Mouse (Mus musculus): ENCODE measurements around the gene Aplp2. TPM values are rescaled to one million over a fixed set of nuclear protein-coding genes. Genes with fewer than 3 reads are reported as not detected.

The Aplp2 gene
- polyA plus RNA-seq, 1 experiment, result 1,017 TPM

DNA sequence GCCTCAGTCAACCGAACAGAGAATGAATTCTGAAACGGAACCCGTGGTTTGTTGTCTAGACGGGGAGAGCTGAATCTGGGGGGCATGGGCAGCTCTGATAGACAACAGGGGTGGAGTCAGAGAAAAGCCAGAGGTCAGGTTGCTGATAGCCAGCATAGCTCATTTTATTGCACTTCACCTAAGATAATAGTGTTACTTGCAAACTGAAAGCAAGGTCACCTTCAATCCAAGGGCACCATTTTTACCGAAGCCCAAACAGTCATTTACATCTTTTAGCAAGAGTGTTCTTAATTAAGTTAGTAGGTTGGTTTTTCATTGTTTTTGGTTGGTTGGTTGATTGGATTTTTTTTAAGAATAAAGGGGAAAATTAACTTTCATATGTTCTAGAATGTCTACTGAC is 92.2 kb downstream of the Aplp2 start:
- WGBS, result 42% methylated on average over 5 of the region's 5 CpGs
- H3K27me3 ChIP-seq (ENCODE audit: control insufficient read depth, insufficient read depth, low read length), result no peaks in the 10 kb centered on the region
- H3K4me3 ChIP-seq (replicated peaks; ENCODE audit: insufficient read depth, low read depth, low read length), result no peak overlapping the region
- H3K27ac ChIP-seq (ENCODE audit: insufficient read depth, low read length), result no peak overlapping the region
- no peak for TF ChIP-seq POLR2A (IDR thresholded peaks at IDR 0.05; ENCODE audit: borderline replicate concordance, insufficient read depth, low read length)
- no peak for TF ChIP-seq CTCF (IDR thresholded peaks at IDR 0.05; ENCODE audit: borderline replicate concordance, insufficient read depth, low read depth, low read length)
- DNase-seq, result no peak
- no peaks in the 10 kb centered on the region for H3K4me1 ChIP-seq (ENCODE audit: control insufficient read depth, insufficient read depth, low read length)

- Histone ChIP-seq H3K4me1 (ENCODE audit: control insufficient read depth, insufficient read depth, low read length) (no peaks in the 10 kb centered on the region), H3K27ac (ENCODE audit: insufficient read depth, low read length) (no peak overlapping the region), H3K27me3 (ENCODE audit: control insufficient read depth, insufficient read depth, low read length) (no peaks in the 10 kb centered on the region), H3K4me3 (replicated peaks; ENCODE audit: insufficient read depth, low read depth, low read length) (no peak overlapping the region)
- 37% methylated on average over 11 of the region's 11 CpGs for WGBS
- DNase-seq, result no peak
- TF ChIP-seq CTCF (IDR thresholded peaks at IDR 0.05; ENCODE audit: borderline replicate concordance, insufficient read depth, low read depth, low read length) (no peak), POLR2A (IDR thresholded peaks at IDR 0.05; ENCODE audit: borderline replicate concordance, insufficient read depth, low read length) (no peak)
These were observed 92.9 kb downstream of the Aplp2 start for GRCm38 (mm10) chr9:31118520-31119298.

- H3K27ac ChIP-seq (ENCODE audit: insufficient read depth, low read length), result no peak overlapping the region
- no peak for TF ChIP-seq CTCF (IDR thresholded peaks at IDR 0.05; ENCODE audit: borderline replicate concordance, insufficient read depth, low read depth, low read length)
- no peak for TF ChIP-seq POLR2A (IDR thresholded peaks at IDR 0.05; ENCODE audit: borderline replicate concordance, insufficient read depth, low read length)
- no peak for DNase-seq
- 91% methylated on average over 6 of the region's 6 CpGs for WGBS
- no peaks in the 10 kb centered on the region for H3K4me1 ChIP-seq (ENCODE audit: control insufficient read depth, insufficient read depth, low read length)
- no peak overlapping the region for H3K4me3 ChIP-seq (replicated peaks; ENCODE audit: insufficient read depth, low read depth, low read length)
- H3K27me3 ChIP-seq (ENCODE audit: control insufficient read depth, insufficient read depth, low read length), result no peaks in the 10 kb centered on the region
These were observed 94.1 kb downstream of the Aplp2 start for GRCm38 (mm10) chr9:31117488-31117887.

- no peak for TF ChIP-seq POLR2A (IDR thresholded peaks at IDR 0.05; ENCODE audit: borderline replicate concordance, insufficient read depth, low read length)
- TF ChIP-seq CTCF (IDR thresholded peaks at IDR 0.05; ENCODE audit: borderline replicate concordance, insufficient read depth, low read depth, low read length), result no peak
- no peak overlapping the region for H3K4me3 ChIP-seq (replicated peaks; ENCODE audit: insufficient read depth, low read depth, low read length)
- 92% methylated on average over 11 of the region's 11 CpGs for WGBS
These were observed 94.5 kb downstream of the Aplp2 start for GRCm38 (mm10) chr9:31117088-31117487.

GRCm38 (mm10) chr9:31115586-31115985 is 96.0 kb downstream of the Aplp2 start:
- H3K27ac ChIP-seq (ENCODE audit: insufficient read depth, low read length), result no peak overlapping the region
- H3K27me3 ChIP-seq (ENCODE audit: control insufficient read depth, insufficient read depth, low read length), result no peaks in the 10 kb centered on the region
- H3K4me1 ChIP-seq (ENCODE audit: control insufficient read depth, insufficient read depth, low read length), result no peaks in the 10 kb centered on the region
- H3K4me3 ChIP-seq (replicated peaks; ENCODE audit: insufficient read depth, low read depth, low read length), result no peak overlapping the region
- TF ChIP-seq POLR2A (IDR thresholded peaks at IDR 0.05; ENCODE audit: borderline replicate concordance, insufficient read depth, low read length) (no peak), CTCF (IDR thresholded peaks at IDR 0.05; ENCODE audit: borderline replicate concordance, insufficient read depth, low read depth, low read length) (no peak)
- no peak for DNase-seq

More at GRCm38 (mm10) chr9:31117088-31117487, 94.5 kb downstream of the Aplp2 start:
- no peak for DNase-seq
- no peaks in the 10 kb centered on the region for H3K27me3 ChIP-seq (ENCODE audit: control insufficient read depth, insufficient read depth, low read length)
- H3K4me1 ChIP-seq (ENCODE audit: control insufficient read depth, insufficient read depth, low read length), result no peaks in the 10 kb centered on the region
- H3K27ac ChIP-seq (ENCODE audit: insufficient read depth, low read length), result no peak overlapping the region

GRCm38 (mm10) chr9:31108464-31108863 is 103.2 kb downstream of the Aplp2 start:
- Histone ChIP-seq H3K27me3 (ENCODE audit: control insufficient read depth, insufficient read depth, low read length) (no peaks in the 10 kb centered on the region), H3K4me3 (replicated peaks; ENCODE audit: insufficient read depth, low read depth, low read length) (no peak overlapping the region), H3K27ac (ENCODE audit: insufficient read depth, low read length) (no peak overlapping the region), H3K4me1 (ENCODE audit: control insufficient read depth, insufficient read depth, low read length) (no peaks in the 10 kb centered on the region)
- TF ChIP-seq POLR2A (IDR thresholded peaks at IDR 0.05; ENCODE audit: borderline replicate concordance, insufficient read depth, low read length) (no peak), CTCF (IDR thresholded peaks at IDR 0.05; ENCODE audit: borderline replicate concordance, insufficient read depth, low read depth, low read length) (no peak)
- DNase-seq, result no peak
- WGBS, result 90% methylated on average over 8 of the region's 8 CpGs

Other genes with a start within 250 kb of the Aplp2 start
- gene Zbtb44, start 181.2 kb downstream of the Aplp2 start, polyA plus RNA-seq (2012; rRNA removed), result 7.8 and 8.6 TPM in 2 replicates
- 1.2 and 1.4 TPM in 2 replicates for gene St14, start 80.0 kb downstream of the Aplp2 start, polyA plus RNA-seq (2012; rRNA removed)
- gene Prdm10, start 68.7 kb upstream of the Aplp2 start, polyA plus RNA-seq (2012; rRNA removed), result 21.5 and 23.4 TPM in 2 replicates
- gene Nfrkb, start 174.4 kb upstream of the Aplp2 start, polyA plus RNA-seq (2012; rRNA removed), result 27.7 and 29.7 TPM in 2 replicates